Mouse (Mus musculus) urinary bladder, postnatal 36 days (tissue): ENCODE measurements around the gene Vps45.
"Not testable (repeated sequence)": the region's sequence is repeated elsewhere in the genome, so short reads cannot be mapped to it uniquely, and the experiment has no call there.

Experiments
- DNase-seq, 2 experiments: peaks; one replicate each; pipeline ENCODE4 v3.0.0; 2022; ENCODE audit warnings: low spot score in 2 of 2, mixed read lengths in 1 of 2

The Vps45 gene

DNA sequence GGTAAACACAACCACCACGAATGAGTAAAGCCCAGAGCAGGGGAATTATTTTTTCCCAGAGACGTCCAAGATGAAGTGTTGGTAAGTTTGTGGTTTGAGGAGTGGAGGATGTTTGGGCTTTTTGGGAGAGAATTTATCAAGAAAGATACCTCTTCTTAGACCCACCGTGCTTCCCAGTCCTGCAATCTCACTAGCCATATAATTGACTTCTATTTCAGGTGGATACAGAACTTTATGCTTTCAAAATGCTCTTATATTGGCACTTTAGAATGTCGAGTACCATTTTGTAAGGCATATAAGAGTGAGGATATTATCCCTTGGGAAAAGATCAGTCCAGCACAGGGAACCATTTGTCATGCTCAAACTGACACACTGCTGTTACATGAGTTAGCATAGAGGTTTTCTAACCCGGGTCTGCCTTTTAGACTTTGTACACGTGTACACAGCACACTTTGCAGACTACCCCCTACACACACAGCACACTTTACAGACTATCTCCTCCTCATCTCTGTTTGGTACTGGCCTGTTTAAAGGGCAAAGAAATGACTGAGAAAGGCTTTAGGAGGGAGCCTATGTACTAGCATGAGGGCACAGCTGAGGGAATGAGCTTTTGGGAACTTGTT is 61.7 kb downstream of the Vps45 start:
- no peak for DNase-seq

DNA sequence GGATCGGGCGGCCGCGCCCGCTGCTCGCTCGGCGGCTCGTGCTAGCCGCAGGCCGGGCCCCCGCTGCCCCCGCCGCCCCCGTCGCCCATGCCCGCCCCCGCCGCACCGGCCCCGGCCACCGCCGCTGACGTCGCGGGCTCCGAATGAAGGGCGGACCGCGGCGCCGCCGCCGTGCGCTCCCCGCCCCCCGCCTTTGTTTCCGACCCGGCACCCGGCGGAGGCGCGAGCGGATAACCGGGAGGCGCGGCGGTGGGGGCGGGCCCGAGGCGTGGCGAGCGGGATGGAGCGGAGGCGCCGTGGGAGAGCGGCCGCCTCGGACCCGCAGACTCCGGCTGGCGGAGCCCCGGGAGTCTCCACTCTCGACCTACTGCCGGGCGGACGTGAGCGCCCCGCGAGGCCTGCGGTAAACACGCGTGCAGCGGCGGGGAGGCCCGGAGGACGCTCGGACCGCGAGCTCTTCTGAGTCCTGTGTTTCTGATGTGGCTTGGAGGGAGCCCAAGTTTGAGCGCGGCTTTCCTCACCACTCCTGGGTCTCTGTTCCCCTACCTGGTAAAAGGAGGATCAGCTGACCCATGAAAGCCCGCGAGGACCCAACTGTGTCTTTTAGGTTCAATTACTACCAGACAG is 62.4 kb downstream of the Vps45 start, which contains the start of gene Plekho1:
Gene Plekho1 (minus strand): TSS at position 200 of the 627 bp plus-strand sequence.
- peak in 1 of 2 experiments; percentile 56 for DNase-seq

DNA sequence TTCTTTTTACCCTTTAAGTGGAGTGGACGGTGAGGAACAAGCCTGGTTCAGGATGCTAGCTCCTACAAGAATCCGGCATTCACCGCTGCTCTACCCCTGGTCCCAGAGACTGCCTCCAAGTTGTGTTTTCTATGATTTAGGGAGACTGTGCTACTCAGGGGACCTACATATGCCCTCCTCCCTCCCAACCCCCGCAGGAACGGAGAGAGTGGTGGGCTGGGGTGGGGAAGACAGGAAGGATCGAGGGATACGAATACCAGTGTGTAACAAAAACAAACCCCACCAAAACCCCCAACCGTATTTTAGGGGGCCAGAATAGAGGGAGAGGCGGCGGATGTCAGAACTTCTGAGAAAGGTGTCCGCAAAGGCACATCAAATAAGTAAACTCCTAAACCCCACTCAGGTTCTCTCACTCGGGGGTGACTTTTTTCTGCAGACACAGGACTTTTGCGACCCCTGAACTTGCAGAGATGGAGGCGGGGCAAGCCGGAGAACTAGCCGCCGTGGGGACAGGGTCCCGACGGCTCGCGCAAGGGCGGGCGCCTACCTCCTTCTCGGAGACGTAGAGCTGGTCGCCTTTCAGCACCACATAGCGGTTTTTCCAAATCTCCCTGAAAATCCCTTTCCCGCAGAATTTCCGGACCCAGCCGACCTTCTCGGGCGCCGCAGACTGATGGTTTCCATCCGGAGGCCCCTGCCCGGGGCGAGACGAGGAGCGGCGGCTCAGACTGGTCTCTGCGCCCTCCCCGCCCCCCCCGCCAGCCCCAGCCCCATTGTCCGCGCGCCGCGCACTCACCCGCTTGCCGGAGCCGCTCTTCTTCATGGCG is 63.1 kb downstream of the Vps45 start:
- DNase-seq = no peak

DNA sequence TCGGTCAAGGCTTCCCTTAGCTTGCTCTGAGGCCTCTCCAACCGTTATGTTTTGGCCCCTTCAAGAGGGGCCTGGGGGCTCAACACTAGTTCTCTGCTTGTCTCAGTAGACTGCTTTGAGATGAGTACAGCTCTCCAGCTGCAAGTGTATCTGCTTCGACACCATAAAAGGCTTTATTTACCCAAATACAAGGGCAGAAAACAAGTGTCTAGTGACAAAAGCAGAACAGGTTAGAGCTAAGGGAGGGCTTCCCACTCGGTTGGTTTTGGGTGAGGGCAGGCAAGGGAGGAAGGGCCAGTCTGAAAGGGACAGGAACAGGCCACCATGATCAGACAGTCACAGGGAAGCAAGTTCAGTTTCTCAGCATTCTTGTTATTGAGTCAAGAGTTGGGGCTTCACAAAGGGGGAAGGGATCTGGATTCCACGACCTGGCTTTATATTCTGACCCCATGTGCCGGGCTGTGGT is 63.9 kb downstream of the Vps45 start:
- DNase-seq = no peak

DNA sequence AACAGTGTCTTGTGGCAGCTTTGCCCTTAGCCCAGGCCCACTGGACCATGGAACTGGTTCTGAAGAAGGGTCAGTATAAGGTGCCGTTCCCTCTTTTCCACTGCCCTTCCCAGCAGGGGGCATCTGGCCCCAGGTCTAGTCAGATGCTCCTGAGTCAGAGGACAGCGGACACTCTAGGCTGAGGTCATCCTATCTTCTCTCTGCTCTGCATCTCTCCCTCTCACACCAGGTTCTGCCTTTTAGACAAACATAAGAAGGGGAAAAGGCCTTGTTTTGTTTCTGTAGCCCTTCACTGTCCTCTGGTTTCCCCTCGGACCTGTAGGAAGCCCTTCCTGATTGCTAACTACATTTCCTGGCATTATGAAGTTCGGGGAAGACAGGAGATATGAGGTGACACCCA is 64.4 kb downstream of the Vps45 start:
- DNase-seq = no peak

DNA sequence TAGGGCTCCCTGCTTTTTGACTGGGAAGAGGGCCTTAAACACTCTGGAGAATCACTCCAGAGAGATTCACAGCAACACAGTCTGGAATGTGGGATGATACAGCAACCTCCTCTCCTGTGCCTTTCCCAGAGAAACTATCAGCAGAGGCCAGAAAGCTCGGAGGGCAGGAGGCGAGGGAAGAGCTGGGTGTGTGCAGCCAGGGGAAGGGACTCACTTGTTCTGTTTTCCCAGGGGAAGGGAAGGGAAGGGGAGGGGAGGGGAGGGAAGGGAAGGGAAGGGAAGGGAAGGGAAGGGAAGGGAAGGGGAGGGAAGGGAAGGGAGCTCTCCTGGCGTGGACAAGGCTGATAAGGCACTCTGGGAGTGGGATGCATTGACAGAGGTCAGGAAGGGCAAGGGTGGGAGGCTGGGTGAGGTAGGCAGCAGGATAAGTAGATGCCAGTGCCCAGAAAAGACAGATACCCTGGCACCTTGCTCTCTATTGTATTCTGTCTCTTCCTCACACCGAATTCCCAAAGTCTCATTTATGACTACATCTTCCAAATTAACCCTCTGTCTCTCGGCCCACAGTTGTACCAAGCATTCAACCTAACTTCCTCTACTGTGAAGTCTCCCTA is 65.2 kb downstream of the Vps45 start:
- no peak for DNase-seq

DNA sequence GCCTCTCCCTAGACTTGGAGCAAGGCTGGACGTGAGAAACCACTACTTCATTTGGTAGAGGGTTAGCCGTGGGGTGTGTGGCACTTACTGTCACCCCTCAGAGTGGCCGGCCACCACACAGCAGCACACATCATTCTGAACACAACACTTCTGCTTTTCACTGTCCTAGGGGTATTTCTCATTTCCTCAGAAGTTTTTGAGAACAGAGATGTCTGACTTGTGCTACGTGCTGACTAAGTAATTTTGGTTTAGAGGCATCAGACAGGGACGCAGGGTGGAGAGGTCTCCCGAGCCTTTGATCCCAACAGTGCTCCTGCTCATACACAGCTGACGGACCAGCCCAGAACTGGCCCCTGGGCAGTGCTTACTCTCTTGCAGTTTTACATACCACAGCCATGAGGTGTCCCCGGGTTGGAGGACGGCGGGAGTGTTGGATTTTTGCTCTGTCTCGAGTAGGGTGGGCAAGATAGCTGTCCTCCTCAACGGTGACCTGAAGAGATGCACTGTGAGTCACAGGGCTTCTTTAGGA is 67.8 kb downstream of the Vps45 start:
- no peak for DNase-seq

DNA sequence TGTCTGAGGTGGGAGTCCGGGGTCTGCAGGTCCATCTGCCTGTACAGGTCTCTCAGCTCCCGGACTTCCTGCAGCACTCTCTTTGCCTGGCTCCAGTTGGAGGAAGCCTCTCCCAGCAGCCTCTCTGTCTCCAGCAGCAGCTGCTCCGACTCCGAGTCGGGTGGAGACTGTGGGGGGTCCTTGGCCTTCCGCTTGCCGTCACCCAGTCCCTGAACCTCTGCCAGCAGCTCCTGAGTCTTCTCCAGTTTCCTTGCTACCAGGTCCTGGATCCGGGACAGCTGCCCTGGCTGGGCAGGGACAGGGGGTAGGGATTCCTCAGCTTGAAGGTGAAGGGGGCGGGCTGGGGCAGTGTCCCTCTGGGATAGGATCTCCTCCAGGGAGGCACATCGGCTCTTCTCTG is 69.3 kb downstream of the Vps45 start:
- DNase-seq = no peak

DNA sequence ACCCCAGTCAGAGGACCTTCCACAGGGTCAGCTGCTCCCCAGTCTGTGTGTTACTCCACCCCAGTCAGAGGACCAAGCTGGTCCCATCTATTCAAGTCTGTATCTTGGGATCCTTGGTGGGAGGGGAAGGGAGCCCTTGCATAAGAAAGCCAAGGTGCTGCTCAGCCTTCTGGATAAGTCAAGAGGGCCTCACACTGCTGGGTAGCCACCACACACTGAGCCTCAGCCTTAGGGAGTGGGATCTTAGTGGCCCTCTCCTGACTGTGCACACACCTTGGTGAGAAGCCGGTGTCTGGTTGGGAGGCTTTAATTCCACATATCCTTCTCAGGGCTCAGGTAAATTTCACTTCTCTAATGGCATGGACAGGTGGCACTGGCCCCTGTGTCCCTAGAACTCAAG is 70.1 kb downstream of the Vps45 start:
- no peak for DNase-seq

DNA sequence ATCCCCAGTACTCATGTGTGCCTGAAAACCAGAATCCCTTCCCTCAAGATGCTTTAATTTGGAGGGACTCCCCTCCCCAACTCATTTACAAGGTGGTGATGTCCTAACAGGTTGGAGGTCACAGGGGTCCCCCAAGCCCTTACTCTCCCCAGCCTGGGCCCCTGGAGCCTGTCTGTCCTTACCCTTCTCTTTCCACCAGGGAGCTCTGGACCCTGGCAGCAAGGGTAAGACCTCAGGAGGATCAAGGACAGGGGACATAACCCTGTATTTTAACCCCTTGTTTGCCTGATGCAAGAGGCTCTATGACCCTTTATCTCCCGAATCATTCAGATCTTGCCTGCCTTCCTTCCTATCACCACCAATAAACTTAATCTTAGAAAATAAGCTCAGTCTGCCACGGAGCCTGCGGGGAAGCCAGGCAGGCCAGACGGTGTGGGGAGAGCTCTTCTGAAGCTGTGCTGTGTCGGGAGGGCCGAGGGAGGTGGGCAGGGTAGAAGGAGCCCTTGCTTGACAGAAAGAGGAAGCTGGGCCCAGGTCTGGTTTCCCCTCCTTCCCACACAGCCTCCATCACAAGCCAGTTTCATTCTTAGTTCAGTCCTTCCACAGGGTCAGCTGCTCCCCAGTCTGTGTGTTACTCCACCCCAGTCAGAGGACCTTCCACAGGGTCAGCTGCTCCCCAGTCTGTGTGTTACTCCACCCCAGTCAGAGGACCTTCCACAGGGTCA is 70.7 kb downstream of the Vps45 start:
- no peak for DNase-seq

DNA sequence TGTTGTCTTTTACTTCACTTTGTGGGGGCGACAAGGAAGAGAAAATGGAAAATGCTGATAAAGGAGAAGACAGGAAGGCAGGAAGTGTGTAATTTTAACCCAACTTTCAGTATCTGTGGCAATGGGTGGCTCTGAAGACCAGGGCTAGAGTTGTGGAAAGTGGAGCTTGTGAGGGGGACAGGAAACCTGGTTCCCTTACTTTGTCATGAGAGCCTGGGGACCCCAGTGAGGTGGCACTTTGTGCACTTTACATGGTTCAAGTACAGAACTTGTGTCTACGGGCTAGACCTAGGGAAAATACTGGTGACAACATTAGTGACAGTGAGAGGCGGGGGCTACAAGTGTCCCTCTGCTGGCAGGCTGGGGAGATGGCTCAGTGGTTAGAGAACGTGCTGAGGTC is 71.3 kb downstream of the Vps45 start:
- DNase-seq = no peak

DNA sequence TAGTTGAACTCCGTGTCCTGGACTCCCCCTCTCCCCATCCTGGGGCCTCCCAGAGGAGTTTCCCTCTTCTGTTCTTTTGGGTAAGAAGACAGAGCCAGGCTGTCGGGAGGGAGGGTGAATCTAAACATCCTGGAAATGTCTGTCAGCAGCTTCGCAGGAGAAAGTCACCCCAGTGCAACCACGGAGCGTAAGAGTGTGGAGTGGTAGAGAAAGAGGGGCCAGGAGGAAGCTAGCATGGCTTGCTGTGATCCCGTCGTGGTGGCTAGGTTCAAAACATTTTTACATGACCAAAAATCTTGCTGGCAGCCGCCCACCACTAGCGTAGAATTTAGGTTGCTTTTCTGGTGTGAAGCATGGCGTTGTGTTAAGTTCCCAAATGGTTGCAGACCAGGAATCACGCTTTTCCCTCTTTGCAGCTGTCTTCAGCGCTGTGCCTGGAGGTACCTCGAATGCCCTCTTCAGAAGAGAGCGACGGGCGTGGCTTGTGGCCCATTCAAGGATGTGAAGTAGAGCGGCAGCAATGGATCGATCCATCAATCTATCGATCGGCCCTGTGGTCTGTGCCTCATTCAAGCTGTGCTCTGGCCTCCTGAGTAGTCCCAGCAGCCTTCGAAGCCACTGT is 72.2 kb downstream of the Vps45 start:
- no peak for DNase-seq

DNA sequence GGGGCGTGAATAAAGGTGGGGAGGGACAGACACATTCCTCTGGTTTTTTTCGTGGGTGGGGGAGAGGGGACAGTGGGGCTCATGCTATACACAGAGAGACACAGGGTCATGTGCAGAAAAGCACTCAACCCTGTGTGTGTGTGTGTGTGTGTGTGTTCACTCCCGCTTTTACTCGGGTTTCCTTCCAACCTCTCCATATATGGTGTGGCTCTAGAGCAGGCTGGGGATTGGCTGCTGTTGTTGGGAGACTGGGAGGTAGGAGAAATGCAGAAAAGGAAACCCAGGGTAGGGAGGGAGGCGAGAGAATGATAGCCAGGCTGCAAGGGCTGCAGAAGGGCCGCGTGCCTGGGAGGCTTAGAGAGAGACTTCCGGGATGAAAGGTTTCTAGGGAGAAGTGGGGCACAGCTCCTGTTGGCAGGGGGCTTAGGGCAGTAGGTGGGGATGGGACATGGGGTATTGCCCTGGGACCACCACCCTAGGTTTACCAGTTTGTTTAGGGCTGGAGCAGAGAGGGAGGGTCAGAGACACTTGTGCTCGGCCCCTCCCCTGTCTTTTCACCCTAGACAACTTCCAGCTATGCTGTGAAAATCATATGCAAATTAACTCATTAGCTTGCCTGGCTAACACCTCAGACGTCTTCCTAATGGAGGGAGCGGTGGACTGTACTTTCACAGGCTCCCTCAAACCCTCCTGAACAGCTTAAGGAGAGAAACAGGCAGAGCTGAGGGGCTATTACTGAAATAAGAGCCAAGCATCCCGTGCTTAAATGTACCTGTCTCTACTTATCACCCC is 72.9 kb downstream of the Vps45 start:
- no peak for DNase-seq

DNA sequence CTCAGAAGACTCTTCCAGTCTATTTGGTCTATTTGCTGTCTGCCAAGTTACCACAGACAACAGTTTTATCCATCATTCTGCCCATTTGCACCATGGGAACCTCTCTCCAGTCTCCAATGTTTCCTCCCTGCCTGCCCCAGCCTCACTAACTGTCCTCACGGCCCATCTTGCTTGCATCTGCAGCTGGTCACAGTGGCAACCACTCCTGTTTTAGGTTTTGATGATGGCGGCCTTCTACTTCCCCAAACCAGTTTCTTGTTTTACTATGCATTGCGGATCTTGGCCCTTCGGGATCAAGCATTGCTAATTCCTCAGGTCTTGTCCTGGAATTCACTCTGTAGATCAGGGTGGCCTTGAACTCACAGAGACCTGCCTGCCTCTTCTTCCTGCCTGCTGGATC is 76.1 kb downstream of the Vps45 start:
- no peak for DNase-seq

DNA sequence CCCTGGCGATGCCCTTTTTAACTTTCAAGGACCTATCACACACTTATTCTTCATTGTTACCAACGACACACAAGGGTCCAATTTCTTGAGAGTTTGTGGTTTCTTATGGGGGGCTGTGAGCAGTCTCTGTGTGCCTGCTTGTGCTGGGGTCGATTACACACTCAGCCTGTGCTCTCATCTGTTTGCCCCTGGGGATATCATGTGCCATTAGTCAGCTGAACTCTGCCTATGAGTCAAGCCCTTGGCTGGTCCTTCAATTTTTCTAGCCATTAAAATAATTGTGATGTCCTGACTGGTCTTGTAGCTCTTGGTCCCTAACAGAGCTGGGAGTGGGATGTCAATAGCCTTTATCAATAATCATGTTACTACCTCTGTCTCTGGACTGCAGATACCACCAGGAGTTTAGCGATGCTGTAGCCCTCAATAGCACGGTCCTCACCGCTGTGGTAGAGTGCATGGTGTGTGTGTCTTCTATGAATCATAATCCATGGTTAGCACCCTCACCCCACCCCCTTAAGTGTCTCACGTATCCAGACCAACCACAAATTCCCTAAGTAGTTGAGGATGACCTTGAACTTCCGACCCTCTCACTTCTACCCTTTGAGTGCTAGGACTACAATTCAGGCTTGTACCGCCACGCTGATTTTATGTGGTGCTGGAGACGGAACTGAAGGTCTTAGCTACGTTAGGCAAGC is 77.8 kb downstream of the Vps45 start:
- no peak for DNase-seq

DNA sequence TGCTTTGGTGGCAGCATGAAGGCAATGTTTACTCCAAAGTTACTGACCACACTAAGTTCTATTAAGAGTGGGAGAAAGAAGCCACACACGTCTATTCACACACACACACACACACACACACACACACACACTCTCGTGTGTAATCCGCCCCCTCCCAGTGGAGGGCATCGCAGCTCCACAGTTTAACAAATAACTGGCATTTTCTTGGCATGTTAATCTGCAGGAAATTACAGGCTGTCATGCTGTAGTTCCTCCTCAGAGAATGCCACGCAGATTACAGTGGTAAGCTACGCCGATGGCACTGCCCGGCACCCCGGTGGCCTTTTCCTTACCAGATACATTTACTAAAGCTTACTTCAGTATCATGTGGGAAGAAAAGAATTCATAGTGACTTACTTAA is 80.0 kb downstream of the Vps45 start:
- DNase-seq = no peak

DNA sequence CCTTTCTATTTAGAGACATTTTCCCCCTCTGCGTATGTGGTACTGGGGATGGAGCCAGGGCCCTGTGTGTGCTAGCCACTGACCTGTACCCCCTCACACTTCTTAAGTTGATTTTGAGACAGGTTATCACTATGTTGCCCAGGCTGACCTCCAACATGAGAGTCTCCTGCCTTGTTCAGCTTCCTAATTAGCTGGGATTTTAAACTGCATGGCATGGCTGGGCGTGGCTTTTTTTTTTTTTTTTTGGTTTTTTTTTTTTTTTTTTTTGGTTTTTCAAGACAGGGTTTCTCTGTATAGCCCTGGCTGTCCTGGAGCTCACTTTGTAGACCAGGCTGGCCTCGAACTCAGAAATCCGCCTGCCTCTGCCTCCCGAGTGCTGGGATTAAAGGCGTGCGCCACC is 80.7 kb downstream of the Vps45 start:
- DNase-seq = not testable (repeated sequence)

DNA sequence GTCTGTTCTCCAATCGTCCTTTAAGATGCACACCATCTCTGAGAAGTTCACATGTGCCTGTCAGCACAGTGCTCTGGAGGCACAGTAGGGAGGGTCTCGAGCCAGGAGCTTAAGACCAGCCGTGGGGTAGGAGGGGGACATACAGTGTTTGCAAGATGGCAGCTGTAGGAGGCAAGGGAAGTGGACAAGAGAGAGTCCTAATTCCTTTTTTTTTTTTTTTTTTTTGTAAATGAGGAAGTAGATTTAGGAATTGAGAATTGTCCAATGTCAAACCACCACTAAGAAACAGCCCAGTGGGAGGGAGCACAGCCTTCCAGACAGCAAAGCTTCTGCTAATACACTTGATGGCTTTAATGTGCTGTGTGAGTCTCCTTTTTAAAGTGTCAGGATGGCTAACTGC is 81.2 kb downstream of the Vps45 start:
- DNase-seq = no peak

DNA sequence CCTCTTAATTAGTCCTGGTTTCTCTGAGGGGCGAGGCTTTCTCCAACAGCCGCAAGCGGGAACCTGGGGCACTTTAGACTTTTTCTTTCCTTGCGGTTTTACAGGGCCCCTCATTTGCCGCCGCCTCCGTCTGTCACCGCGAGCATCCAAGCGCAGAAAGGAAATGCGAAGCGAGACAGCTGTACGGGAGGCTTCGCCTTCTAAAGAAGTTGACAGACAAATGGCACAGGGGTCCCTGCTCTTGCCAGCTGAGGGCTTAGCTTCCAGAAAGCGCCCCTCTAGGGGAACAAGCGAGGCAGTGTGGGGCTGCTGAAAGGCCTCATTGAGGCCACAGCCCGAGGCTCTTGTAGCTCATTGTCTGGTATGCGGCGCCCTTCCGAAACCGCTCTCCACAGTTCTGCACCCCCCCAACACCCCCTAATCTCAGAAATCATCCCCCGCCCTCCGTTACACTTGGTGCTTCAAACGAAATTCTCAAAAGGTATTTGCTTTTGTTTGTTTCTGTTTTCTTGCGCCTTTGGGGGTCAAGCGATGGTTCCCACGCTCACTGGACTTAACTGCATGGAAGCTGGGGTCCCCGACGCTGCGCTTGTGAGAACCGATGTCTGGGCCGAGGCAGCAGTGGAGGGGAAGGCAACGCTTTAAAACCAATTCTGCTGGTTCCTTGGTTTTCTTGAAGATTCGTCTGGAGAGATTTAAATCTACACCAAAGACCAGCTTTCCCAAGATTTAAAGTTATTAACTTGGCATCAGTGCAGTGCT is 85.2 kb downstream of the Vps45 start:
- no peak for DNase-seq
